Mouse (Mus musculus) urinary bladder, adult 2 months (tissue): ENCODE results near the gene Fchsd2. TPM values are rescaled to one million over a fixed set of nuclear protein-coding genes. Genes with fewer than 3 reads are reported as not detected.
"Not testable (repeated sequence)": the region's sequence is repeated elsewhere in the genome, so short reads cannot be mapped to it uniquely, and the experiment has no call there.

ENCODE experiments used
- DNase-seq: peaks from one replicate; pipeline ENCODE4 v3.0.0; 2022; ENCODE audit warnings: low spot score
- polyA plus RNA-seq: library from polyadenylated mRNA; depleted of rRNA; stranded (reverse); fragments of >200 nt; gene quantifications from 2 replicates; pipeline ENCODE4 v1.2.3, GENCODE M21; 2012

Fchsd2 gene
- polyA plus RNA-seq, 1 experiment: 10.0 TPM

DNA sequence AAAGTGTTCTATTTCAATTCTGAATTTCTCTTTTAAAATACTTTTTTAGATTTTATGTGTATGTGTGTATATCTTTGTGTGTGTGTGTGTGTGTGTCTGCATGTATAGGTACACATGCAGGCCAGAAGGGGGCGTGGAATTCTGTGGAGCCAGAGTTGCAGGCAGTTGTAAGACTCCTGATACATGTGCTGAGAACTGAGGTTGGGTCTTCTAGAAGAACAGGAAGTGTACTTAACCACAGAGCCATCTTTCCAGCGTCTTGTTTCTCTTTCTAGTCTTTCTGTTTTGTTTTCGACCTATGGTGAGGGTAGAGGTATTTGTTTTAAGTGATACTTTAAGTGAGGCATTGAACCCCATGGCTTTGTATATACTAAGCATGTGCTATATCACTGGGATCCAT is 20.7 kb downstream of the Fchsd2 start:
- DNase-seq: no peak

DNA sequence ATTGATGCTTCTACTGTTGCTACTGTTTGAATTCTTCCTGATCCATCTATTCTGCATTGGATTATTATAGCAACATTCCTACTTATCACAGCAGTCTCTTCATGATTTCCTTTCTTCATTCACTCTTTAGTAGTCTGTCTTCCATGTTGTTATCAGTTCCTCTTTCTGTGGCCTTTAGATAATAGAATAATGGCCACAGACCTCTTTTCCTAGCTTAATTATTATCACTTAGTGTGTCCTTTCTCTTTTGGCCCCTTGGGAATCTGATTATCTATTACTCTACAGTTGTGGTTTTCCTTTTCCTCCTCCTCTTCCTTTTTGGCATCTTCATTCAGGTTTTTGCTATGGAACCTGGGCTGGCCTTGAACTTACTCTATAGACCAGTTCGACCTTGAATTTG is 21.7 kb downstream of the Fchsd2 start:
- no peak for DNase-seq

DNA sequence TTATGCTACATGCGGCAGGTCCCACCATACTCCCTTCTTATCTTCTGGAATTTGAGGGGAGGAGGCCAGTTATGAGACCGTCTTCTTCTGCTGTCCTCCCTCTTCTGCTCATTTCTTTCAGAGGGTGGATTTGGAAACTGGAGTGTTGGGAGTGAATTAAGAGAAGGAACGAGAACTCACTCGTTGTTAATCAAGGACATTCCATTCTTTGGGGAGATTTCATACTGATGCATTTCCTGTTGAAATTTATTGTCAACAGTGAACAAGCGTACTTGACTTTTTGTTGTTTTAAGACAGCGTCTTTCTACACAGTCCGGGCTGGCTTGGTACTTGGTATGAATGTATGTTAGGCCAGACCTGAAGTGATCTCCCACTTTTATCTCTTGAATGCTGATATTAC is 26.7 kb downstream of the Fchsd2 start:
- no peak for DNase-seq

DNA sequence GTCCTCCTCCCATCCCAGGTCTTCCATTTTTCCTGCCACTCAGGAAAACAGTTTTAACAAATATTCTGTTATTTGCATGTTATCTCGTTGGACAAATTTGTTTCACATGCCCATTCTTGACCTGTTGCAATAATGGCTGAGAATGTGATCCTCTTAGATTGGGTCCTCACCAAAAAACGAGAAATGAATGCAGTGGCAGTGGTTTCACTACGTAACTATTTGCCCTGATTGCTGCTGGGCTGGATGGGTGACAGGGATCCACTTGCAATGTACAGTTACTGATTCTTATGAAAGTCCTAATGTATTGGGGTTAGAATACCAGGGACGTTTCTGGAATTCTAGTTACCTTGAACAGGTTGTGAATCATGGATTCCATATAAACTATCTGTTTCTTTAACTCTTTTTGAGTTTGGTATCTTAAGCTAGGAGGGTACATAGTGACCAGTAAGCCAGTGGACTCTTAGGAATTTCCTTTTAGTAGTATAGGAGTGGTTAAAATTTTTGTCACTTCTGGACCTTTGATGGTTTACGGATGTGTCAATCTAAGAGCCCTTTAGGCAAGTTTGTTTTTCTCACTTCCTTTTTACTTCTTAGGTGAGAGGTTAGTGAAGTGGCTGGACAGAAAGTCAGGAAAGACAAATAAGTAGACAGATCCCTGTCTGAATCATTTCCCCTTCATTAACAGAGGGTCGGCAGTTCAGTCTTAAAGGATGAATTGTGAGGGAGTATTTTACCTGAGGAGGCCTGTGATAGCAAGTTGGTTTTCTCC is 31.1 kb downstream of the Fchsd2 start:
- DNase-seq: no peak

DNA sequence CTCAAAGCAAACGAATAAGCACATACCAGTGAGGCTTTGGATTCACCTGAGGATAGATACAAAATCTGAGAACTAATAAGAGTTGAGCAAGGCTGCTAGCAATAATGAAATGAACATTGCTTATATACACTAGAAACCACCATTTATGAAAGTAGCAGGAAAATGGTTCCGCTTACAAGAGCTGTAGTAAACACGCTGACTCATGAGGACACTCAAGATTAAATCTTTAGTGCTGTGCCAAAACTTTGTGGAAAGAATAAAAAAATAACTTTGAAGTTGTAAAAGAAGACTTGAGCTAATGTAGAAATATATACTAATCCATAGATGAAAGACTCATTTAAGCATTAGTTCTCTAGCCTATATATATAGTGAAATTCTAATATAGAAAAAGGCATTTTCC is 35.1 kb downstream of the Fchsd2 start:
- no peak for DNase-seq

DNA sequence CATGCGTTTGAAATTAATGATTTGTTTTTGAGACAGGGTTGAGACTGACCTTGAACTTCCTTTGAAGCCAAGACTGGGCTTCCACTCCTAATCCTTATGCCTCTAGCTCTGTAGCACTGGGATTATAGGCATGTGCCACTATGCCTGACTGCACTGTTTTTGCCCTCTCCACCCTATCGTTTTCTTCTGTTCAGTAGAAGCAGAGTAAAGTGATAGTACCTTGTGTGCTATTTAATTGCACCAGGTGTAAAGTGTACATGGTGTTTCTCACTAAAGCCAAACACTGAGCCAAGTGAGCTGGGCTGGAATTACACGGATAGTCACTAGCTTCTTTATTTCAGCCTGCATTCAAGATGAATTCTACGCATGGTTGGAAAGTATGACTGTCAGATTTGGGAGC is 35.9 kb downstream of the Fchsd2 start:
- DNase-seq: no peak

DNA sequence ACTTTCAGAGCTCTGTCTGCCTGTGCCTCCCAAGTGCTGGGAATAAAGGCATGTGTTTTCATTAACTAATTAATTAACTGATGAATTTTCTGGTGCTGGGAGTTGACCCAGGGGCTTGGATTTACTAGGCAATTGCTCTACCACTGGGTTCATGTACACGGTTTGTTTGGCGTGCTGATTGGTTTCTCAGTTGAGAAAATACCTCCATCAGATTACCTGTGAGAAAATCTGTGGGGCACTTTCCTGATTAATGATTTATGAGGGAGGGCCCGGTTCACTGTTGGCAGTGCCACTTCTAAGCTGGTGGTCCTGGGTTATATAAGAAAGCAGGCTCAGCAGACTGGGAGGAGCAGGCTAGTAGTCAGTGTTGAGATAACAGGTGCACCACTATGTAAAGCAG is 38.0 kb downstream of the Fchsd2 start:
- DNase-seq: no peak

DNA sequence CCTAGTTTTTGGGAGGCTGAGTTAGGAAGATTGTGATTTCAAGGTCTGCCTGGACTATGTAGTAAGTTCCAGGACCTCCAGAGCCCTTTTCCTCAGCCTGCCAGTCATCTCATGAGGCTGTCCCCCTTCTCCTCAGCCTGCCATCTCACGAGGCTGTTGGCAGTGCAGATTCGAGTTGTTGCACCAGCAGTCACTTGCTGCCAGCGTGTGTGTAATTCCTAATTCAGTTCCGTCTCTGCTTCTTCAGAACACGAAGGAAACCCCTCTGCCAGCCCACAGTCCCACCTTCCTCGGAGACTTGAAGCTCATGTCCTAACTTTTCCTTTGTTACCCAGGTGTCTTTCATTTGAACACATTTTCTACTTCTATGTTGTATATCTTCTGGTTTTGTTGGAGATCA is 38.6 kb downstream of the Fchsd2 start:
- DNase-seq: no peak

DNA sequence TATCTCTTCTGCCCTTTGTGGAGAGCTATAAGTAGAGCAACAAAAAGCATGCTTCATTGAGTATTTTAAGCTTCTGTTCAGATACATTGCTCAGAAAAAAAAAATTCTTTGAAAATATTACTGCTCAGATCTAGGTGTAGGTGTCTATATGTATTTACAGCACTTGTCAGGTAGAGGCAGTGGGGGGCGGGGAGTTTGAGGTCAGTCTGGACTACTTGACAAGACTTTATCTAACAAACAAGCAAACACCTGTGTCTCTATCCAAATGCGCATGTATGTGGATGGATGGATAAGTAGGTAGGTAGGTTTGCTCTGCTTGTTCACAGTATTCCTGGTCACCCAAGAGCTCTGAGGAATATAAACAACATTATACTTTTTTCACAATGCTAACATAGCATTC is 40.9 kb downstream of the Fchsd2 start:
- DNase-seq: no peak

DNA sequence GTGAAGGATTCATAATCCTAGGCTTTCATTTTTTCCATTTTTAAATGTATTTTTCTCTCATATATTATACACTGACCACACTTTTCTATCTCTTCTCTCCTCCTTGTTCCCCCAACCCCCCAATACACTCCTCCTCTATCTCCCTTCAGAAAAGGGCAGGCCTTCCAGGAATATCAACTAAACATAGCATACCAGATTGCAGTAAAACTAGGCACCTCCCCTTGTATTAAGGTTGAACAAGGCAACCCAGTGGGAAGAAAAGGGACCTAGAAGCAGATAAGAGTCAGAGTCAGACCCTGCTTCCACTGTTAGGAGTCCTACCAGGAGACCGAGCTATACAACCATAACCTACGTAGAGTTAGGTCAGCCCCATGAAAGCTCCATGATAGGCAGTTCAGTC is 41.5 kb downstream of the Fchsd2 start:
- no peak for DNase-seq

DNA sequence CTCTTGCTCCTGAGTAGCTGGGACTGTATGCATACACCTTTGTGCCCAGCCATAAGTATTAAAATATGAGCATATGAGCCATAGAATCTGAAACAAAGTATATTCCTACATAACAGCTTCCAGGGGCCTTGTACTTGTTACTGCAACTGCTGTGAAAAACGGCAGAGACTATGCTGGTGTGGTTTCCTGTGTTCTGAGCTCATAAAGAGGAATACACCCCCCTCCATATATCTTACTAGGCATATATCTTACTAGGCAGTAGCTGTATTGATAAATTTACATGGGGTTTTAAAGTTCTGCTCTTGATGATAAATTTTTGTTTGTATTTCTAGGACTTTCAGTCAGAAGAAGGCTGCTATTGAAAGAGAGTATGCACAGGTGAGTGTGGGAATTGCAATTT is 46.2 kb downstream of the Fchsd2 start:
- DNase-seq: no peak

DNA sequence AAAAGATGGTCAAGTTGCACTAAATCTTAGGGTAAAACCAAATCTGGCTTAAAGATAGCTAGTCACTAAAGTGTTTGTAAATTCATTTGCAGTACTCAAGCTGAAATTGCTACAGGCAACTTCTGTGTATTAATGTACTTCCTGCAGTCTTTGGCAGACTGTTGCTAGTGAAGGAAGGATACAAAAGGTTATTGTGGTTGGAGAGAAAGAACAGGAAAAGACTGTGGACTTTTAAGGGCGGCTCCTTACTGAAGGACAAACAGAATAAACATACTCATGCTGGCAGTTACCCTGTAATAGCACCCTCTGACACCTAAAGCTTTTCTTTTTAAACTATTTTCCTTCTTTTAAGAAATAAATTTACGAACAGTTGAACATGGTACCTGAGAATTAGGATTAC is 50.2 kb downstream of the Fchsd2 start:
- DNase-seq: no peak

DNA sequence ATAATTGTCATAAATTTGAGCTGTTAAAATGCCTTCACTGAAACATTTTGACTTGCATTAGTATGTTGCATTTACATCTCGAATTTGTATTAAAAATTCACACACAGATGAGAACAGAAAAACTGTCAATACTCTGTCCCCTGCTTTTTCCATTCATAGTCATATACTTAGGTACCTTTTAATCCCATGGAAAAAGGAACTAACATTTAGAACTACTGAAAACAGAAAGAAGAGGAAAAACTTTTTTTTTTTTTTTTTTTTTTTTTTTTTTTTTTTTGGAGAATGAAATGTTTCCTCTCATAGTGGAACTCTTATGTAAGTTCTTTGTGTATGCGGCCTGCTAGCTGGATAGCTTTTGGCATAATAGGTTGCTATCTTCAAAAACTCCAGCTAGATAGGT is 51.6 kb downstream of the Fchsd2 start:
- DNase-seq: no peak

DNA sequence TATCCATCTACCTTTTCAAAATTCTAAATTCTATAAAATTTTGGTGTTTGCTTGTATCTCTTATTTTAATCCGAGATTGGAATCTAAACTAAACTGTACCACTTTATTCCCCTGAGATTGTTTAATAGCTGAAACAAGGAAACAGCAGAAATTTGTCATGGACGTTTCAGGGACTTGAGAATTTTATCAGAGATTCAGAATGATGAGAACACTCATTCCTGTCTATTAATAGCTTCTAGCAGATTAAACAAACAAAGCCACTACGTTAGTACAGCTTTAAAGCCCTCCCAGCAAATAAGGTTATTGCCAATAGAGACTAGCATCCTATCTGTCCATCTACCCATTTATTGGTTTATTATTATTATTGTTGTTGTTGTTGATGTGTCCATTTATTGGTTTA is 56.4 kb downstream of the Fchsd2 start:
- no peak for DNase-seq

DNA sequence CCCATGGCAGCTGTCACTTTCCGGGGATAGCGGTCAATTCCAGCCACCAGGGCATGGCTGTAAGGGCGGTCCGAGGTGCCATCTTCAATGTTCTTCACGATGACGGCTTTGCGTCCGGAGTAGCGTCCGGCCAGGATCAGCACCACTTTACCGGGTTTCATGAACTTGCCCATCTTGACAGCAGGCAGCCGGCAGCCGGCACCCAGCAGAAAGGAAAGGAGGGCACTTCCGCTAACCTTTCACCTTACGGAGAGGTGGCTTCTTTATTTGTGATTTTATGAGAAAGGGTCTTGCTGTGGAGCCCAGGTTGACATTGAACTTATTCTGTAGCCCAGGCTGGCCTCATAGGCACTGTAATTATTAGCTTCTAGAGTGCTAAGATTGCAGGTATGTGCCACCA is 62.2 kb downstream of the Fchsd2 start:
- DNase-seq: not testable (repeated sequence)

DNA sequence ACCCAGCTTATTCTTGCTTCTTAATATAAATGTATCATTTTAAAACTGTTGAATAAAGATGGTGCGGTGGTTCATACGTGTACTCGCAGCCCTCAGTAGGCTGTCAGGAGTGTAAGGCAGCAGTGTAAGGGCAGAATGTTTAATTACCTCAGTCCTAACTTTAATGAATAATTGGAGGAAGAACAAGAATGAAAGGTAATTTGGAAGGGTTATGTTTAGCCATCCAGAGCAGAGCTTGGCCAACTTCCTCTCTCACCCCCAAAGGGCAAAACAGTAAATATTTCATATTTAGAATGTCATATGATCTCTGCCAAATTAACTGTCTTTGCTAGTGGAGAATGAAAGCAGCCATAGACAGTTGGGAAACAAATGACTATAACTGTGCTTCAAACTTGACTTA is 62.6 kb downstream of the Fchsd2 start:
- DNase-seq: no peak

DNA sequence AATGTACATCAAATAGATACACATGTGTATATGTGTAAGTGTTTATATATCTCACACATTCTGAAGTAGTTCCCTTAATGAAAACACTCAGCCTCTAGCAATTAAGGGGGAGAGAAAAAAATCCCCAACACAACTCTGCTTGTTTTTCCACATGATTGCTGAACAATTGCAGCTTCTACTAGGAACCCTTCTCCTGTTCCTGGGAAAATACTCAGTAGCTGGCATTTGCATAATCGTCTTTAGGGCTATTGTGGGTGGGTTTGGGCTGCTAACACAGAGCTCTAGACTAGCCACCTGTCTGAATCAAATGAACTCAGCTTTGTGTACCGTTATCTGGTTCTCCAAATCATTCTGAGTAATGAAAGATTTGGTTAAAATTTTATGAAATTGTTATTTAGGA is 67.6 kb downstream of the Fchsd2 start:
- DNase-seq: no peak

DNA sequence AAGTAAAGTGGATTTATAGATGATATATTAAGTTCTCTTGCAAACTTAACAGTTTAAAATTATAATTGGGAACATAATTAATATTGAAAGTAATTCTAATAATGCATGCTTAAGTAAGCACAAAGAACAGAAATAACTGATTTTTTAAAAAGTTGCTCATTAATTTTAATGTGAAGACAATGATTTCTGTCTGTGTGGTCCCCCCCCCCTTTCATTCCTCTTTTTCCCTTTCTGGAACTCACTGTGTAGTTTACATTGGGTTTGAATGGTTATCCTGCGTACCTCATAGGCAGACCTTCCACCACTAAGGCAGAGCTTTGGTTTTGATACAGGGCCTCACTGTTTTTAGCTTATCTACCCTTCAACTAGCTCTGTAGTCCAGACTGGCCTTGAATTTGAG is 70.1 kb downstream of the Fchsd2 start:
- no peak for DNase-seq

DNA sequence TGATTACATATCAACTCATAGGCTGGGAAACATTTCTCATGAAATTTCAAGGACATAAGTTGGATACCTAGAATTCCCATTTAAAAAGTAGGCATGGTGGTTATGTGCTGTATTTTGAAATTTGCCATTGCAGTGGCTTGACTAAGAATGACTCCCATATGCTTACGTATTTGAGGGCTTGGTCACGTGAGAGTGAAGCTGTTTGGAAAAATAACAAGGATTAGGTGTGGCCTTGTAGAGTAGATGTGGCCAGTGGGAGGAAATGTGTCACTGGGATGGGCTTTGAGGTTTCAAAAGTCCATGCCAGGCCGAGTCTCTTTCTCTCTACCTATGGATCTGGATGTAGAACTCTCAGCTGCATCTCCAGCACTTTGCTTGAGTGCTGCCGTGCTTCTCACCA is 71.2 kb downstream of the Fchsd2 start:
- DNase-seq: no peak

DNA sequence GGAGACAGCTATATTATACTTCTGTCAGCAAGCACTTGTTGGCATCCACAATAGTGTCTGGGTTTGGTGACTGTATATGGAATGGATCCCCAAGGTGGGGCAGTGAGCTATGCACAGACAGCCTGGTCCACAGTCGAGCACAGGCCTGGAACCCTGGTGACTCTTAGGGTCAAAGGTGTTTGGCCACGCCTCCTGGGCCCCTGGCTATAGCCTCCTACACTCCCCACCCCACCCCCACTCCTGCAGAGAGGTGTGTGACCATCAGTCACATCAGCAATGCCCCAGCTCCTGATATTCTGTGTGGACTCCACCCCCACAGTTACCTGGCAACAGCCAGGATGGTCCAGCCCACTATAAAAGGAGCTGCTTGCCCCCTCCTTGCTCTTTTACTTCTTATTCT is 73.9 kb downstream of the Fchsd2 start:
- DNase-seq: no peak

DNA sequence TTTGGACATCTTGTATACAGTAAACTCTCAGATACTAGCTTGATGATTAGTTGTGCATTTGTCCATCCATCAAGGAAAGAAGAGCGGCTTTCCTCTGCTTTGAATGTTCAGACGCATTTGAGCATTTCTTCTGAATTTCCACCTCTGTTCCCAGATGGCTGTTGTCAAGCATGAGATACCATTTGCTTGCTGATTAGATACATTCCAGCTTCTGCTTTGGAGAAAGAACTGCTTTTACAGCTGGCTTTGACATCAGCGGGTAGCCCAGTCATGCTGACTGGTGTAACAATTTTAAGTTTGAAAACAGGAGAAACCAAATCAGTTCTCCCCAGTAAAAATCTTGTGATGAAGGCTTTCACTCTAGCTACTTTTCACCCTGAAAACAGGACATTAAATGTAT is 77.8 kb downstream of the Fchsd2 start:
- no peak for DNase-seq

DNA sequence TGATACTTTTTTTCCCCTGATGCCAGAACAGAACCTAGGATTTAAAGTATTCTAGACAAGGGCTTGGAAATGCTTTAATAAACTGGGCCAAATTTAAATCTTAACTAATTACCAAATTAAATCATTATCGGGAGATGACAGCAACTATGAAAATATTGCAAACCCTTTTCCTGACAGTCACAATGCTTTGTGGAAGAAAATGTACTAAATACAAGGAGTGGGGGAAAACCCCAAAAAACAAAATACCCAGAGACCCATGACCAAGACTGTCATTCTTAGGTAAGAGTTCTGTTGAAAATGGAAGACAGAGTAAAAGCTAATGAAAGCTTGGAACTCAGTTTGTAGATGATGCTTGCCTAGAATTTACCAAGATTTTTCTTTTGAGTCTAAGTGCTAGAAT is 78.3 kb downstream of the Fchsd2 start:
- no peak for DNase-seq

DNA sequence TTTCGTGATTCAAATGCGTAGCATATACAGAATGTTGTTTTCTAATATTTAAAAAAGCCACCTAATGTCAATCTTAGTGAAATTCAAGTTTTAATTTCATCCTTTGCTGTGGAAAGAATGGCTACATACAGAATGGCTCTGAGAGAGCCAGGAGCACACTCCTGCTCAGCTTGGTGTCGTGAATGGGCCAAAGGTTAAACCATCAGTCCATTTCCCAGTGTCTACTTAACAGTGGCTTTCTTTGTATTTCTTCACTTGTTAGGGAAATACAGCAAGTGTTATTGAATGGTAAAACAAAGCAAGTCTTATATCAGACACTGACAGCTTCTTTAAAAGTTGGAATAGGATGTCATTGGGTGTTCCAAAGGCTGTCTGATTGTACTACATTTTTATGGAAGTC is 80.7 kb downstream of the Fchsd2 start:
- DNase-seq: no peak

DNA sequence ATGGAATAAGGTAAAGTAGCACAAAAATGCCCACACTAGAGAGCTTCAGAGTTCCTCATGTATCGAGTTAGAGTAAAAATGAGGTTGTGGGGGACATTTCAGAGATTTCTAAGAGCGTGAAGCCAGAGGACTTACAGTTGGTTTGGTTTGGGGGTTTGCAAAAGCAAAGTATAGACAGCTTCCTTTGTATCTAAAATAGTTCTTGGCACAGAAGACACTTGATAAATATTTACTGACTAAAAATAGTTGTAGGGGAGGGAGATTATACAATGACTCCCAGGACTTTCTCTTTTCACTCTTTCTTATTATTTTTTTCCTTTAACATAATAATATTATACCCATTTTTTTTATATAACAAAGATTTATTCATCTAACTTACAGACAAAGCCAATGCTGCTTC is 86.1 kb downstream of the Fchsd2 start:
- no peak for DNase-seq
